Mouse (Mus musculus) embryonic facial prominence, embryonic 11.5 days (tissue): ENCODE measurements around the gene Trim50. TPM values are rescaled to one million over a fixed set of nuclear protein-coding genes. Genes with fewer than 3 reads are reported as not detected.

Experiments
- ATAC-seq: fragments of 200-750 bp; cut with Nextera tagmentation; replicated peaks from 2 replicates; pipeline ENCODE4 v1.8.0; 2017; ENCODE audit warnings: low read depth; ENCODE audit not compliant: insufficient number of reproducible peaks, low FRiP score, low TSS enrichment
- DNase-seq: peaks from one replicate; pipeline ENCODE4 v3.0.0-alpha.2; 2015; ENCODE audit warnings: low spot score
- H3K27ac ChIP-seq: fragments of 300-500 bp; sonication (generic); replicated peaks from 2 replicates; pipeline ENCODE4 v1.5.1; 2014; ENCODE audit warnings: mild to moderate bottlenecking, low read depth, low read length, control low read depth
- H3K27me3 ChIP-seq: fragments of 300-500 bp; sonication (generic); 2 replicates; pipeline ENCODE4 v1.6.1; 2014; ENCODE audit warnings: mild to moderate bottlenecking, low read length, moderate library complexity, mixed read lengths; ENCODE audit not compliant: control insufficient read depth, insufficient read depth
- H3K36me3 ChIP-seq: fragments of 300-500 bp; sonication (generic); replicated peaks from 2 replicates; pipeline ENCODE4 v1.6.1; 2014; ENCODE audit warnings: low read depth, mild to moderate bottlenecking, low read length, moderate library complexity, mixed read lengths; ENCODE audit not compliant: control insufficient read depth, insufficient read depth
- H3K4me1 ChIP-seq: fragments of 300-500 bp; sonication (generic); 2 replicates; pipeline ENCODE4 v1.6.1; 2014; ENCODE audit warnings: low read length, mixed read lengths; ENCODE audit not compliant: control insufficient read depth, insufficient read depth
- H3K4me2 ChIP-seq: fragments of 300-500 bp; sonication (generic); 2 replicates; pipeline ENCODE4 v1.6.1; 2014; ENCODE audit warnings: low read depth, mild to moderate bottlenecking, control low read depth, low read length, moderate library complexity
- H3K4me3 ChIP-seq: fragments of 300-500 bp; sonication (generic); 2 replicates; pipeline ENCODE4 v1.5.1; 2014; ENCODE audit warnings: low read depth, low read length, control low read depth
- H3K9ac ChIP-seq: fragments of 300-500 bp; sonication (generic); replicated peaks from 2 replicates; pipeline ENCODE4 v1.6.1; 2014; ENCODE audit warnings: mild to moderate bottlenecking, control low read depth, low read length
- H3K9me3 ChIP-seq: fragments of 300-500 bp; sonication (generic); replicated peaks from 2 replicates; pipeline ENCODE4 v1.6.1; 2016; ENCODE audit warnings: mild to moderate bottlenecking, low read length, inconsistent platforms, mixed read lengths; ENCODE audit not compliant: control insufficient read depth
- WGBS: fragments of 180-500 bp; shearing (Covaris S2); extraction: QIAGEN DNeasy Blood & Tissue Kit; methylation state at CpG from one replicate; pipeline ENCODE4 v1.1.7; 2014; 5-methylcytosine and 5-hydroxymethylcytosine counted together
- polyA plus RNA-seq: library from polyadenylated mRNA; unstranded; fragments of >200 nt; fragmentation: Nextera tagmentation; extraction: Ambion mirVana; gene quantifications from 2 replicates; pipeline ENCODE4 v1.2.1, GENCODE M21; 2014

The Trim50 gene
- polyA plus RNA-seq, 1 experiment from 2014 or later, result not detected

DNA sequence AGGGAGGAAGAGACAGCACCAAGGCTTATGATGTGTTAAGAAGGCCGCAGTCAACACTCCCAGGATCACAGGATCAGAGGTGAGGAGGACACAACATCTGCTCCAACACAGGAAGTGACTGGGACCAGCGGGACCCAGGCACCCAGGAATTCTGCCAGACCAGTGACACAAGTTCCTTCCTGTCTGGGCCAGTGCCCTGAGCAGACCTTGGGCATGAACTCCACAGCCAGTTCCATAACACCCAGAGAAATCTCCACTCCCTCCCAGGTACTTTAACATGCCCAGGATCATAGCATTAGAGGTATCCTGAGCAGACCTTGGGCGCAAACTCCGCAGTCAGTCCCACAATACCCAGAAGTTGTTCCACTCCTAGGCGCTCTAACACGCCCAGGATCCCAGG, 21.9 kb upstream of the Trim50 start:
- Histone ChIP-seq H3K9ac (no peak overlapping the region), H3K36me3 (no peaks in the 10 kb centered on the region), H3K9me3 (no peaks in the 10 kb centered on the region), H3K4me2 (no peak overlapping the region), H3K4me3 (no peak overlapping the region), H3K27ac (no peak overlapping the region), H3K27me3 (no peaks in the 10 kb centered on the region), H3K4me1 (no peaks in the 10 kb centered on the region)
- WGBS, result 88% methylated on average over 6 of the region's 6 CpGs
- ATAC-seq (no peak), DNase-seq (no peak)

DNA sequence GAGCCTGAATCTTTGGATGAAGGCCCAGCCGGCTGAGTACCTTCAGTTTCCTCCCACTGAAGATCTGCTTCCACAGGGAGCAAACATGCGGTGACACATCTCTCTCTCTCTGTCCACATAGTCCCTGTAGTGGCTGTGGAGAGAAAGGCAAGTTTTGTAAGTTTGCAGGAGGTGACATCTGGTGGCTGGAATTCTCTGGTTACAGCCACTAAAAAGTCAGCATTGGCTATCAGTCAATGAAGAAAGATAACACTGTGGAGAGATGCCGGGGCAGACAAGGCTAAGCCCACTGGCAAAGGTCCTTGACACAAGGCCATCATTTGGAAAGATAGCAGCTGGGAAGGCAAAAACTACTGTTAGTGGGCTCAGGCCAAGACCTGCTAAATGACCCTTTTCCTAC, 15.5 kb upstream of the Trim50 start:
- ATAC-seq (no peak), DNase-seq (no peak)
- Histone ChIP-seq H3K9me3 (no peaks in the 10 kb centered on the region), H3K9ac (no peak overlapping the region), H3K4me2 (no peak overlapping the region), H3K27me3 (no peaks in the 10 kb centered on the region), H3K27ac (no peak overlapping the region), H3K4me3 (no peak overlapping the region), H3K4me1 (no peaks in the 10 kb centered on the region), H3K36me3 (no peaks in the 10 kb centered on the region)
- WGBS, result 63% methylated on average over 3 of the region's 3 CpGs

DNA sequence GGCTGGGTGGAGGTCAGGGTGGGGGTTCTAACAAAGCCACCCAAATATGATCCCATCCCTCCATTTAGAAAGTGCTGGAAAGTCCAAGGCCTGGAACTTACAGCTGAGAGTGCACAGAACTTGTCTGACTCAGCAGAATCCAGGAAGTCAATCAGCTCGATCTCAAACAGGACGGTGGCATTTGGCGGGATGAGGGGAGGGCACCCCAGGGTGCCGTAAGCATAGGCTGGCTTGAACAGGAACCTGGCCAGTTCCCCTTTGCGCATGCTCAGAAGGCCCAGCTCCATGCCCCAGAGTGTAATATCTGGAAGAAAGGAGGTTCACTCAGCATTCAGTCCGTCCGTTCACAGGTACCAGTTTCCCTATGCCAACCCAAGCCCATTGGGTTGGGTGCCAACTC, 7.1 kb upstream of the Trim50 start:
- H3K9me3 ChIP-seq, result no peaks in the 10 kb centered on the region; the same call in 1 of the 2 replicates
- H3K4me2 ChIP-seq, result no peak overlapping the region
- ATAC-seq (no peak), DNase-seq (no peak)
- no peaks in the 10 kb centered on the region for H3K36me3 ChIP-seq
- H3K4me3 ChIP-seq, result no peak overlapping the region
- no peak overlapping the region for H3K27ac ChIP-seq
- WGBS, result 82% methylated on average over 7 of the region's 7 CpGs
- H3K9ac ChIP-seq, result no peak overlapping the region
- H3K4me1 ChIP-seq, result no peaks in the 10 kb centered on the region
- no peaks in the 10 kb centered on the region for H3K27me3 ChIP-seq

DNA sequence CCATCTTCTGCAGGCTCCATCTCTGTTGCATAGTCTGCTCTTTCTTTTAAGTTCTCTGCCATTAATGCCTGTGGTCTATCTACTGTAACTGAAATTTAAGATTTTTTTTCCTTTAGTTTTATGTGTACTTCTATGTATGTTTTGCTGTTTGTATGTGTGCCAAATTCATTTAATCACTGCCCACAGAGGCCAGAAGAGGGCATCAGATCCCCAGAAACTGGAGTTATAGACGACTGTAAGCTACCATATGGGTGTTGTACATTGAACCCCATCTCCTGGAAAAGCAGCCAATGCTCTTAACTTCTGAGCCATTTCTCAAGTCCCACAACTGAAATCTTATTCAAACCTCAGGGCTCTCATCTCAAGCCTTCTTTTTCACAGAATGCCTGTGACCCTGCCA, 6.7 kb upstream of the Trim50 start:
- no peak for DNase-seq
- no peak overlapping the region for H3K27ac ChIP-seq
- no peak overlapping the region for H3K9ac ChIP-seq
- WGBS, result 29% methylated on average over 1 of the region's 1 CpGs
- no peak overlapping the region for H3K4me2 ChIP-seq
- H3K27me3 ChIP-seq, result no peaks in the 10 kb centered on the region
- no peaks in the 10 kb centered on the region for H3K36me3 ChIP-seq
- no peak overlapping the region for H3K4me3 ChIP-seq
- H3K4me1 ChIP-seq, result no peaks in the 10 kb centered on the region
- no peak for ATAC-seq
- H3K9me3 ChIP-seq, result no peaks in the 10 kb centered on the region; the same call in 1 of the 2 replicates

DNA sequence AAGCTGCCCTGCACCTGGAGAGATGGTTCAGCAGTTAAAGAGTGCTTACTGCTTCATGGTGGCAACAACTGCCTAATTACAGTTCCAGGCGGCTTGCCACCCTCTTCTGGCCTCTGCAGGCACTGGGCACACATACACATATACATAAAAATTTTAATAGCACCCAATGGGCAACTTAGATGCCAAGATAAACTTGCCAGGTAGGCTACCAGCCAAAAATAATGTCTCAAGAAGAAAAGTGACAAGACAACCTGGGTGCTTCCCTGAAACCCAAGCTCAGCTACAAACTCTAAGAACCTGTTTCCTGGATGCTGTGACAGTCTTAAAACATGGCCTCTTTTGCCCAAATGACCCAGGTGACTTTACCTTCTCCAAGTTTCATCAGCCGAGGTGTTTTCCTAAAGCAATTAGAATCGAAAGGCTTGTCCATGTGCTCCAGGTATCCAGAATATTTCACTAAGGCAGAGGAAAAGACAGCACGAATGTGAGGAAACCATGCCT, 5.5 kb upstream of the Trim50 start:
- 63% methylated on average over 4 of the region's 4 CpGs for WGBS
- H3K9ac ChIP-seq, result no peak overlapping the region
- DNase-seq, result no peak
- no peak overlapping the region for H3K4me3 ChIP-seq
- H3K9me3 ChIP-seq, result no peaks in the 10 kb centered on the region; the same call in 1 of the 2 replicates
- no peak overlapping the region for H3K4me2 ChIP-seq
- no peaks in the 10 kb centered on the region for H3K27me3 ChIP-seq
- H3K4me1 ChIP-seq, result no peaks in the 10 kb centered on the region
- no peak overlapping the region for H3K27ac ChIP-seq
- ATAC-seq, result no peak
- H3K36me3 ChIP-seq, result no peaks in the 10 kb centered on the region

DNA sequence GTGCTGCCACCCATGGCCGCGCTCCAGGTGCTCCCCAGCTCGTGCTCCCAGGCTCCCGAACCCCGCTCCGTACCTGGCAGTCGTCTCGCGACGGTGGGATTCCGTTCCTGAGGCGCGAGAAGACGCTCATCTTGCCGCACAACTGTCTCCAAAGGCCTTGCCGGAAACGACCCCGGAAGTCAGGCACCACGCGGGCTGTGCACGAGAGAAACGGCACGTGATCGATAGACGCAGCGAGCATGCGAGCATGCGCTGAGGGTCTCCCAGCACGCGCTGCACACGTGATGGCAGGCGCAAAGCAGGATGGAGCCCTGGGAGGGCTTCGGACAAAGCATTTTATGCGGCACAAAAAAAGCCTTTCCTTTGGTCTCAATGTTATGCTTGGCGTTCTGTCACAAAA, 3.2 kb upstream of the Trim50 start, which contains the start of gene Fkbp6:
Gene Fkbp6, minus strand, starts transcription at position 183 of the 400 bp plus-strand sequence.
- H3K4me2 ChIP-seq, result no peak within 1 kb of the TSS
- no peaks in the 10 kb centered on the region for H3K36me3 ChIP-seq
- no peak for ATAC-seq
- no peak within 1 kb of the TSS for H3K4me3 ChIP-seq
- H3K4me1 ChIP-seq, result no peaks in the 10 kb centered on the region
- H3K9me3 ChIP-seq, result no peaks in the 10 kb centered on the region; the same call in 1 of the 2 replicates
- H3K27ac ChIP-seq, result no peak within 1 kb of the TSS
- no peak for DNase-seq
- H3K9ac ChIP-seq, result no peak within 1 kb of the TSS
- 90% methylated on average over 35 of the region's 35 CpGs for WGBS
- no peaks in the 10 kb centered on the region for H3K27me3 ChIP-seq

DNA sequence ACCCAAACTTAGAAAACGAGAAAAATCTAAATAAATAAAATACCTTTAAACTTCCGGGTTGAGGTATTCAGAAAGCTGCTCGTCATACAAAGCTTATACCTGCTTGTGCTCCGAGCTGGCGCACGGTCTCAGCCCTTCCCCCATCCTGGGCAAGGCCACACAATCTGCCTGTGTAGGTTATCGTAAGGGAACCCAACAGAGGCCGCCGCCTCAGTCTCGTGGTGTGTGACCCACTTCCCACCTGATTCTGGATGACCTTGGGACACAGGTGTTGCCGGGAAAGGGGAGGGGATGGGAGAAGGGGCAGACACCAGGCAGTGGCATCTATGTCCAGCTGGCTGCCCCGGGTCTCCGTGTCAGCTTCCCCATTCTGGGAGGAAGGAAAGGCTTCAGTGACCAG, 1.5 kb upstream of the Trim50 start:
- H3K4me3 ChIP-seq, result no peak overlapping the region
- H3K9me3 ChIP-seq, result no peaks in the 10 kb centered on the region; the same call in 1 of the 2 replicates
- no peak for ATAC-seq
- no peaks in the 10 kb centered on the region for H3K4me1 ChIP-seq
- H3K27ac ChIP-seq, result no peak overlapping the region
- no peak for DNase-seq
- no peaks in the 10 kb centered on the region for H3K36me3 ChIP-seq
- H3K27me3 ChIP-seq, result no peaks in the 10 kb centered on the region
- H3K9ac ChIP-seq, result no peak overlapping the region
- 83% methylated on average over 13 of the region's 13 CpGs for WGBS
- H3K4me2 ChIP-seq, result no peak overlapping the region

DNA sequence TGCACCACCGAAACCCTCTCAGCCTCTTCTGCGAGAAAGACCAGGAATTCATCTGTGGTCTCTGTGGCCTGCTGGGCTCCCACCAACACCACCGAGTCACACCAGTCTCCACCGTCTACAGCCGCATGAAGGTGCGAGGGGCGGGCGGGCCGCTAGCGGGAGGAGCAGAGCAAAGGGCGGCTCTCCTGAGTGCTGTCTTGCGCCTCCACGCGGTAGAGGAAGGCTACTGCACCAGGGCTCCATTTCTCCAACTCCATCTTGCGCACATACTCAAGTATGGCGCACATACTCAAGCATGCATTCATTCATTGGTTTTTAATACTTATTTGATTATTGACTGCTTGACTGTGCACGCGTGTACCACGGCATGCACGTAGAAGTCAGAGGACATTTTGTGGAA, 469 bp downstream of the Trim50 start:
- H3K9ac ChIP-seq, result no peak overlapping the region
- ATAC-seq, result no peak
- H3K4me2 ChIP-seq, result no peak overlapping the region
- 18% methylated on average over 20 of the region's 20 CpGs for WGBS
- no peak overlapping the region for H3K27ac ChIP-seq
- no peak overlapping the region for H3K4me3 ChIP-seq
- no peaks in the 10 kb centered on the region for H3K27me3 ChIP-seq
- no peaks in the 10 kb centered on the region for H3K4me1 ChIP-seq
- peak; percentile 32 for DNase-seq
- peaks cover 2% of the 10 kb centered on the region; the same call in 1 of the 2 replicates for H3K9me3 ChIP-seq
- no peaks in the 10 kb centered on the region for H3K36me3 ChIP-seq
